Mouse (Mus musculus): ENCODE data around the gene Dctn2. TPM values are rescaled to one million over a fixed set of nuclear protein-coding genes. Genes with fewer than 3 reads are reported as not detected.
A peak's percentile ranks its signal among the peaks of the same experiment; 100 is the strongest.

The Dctn2 gene
- total RNA-seq (2021), result 100 to 1,000 TPM; 267 to 287 TPM

DNA sequence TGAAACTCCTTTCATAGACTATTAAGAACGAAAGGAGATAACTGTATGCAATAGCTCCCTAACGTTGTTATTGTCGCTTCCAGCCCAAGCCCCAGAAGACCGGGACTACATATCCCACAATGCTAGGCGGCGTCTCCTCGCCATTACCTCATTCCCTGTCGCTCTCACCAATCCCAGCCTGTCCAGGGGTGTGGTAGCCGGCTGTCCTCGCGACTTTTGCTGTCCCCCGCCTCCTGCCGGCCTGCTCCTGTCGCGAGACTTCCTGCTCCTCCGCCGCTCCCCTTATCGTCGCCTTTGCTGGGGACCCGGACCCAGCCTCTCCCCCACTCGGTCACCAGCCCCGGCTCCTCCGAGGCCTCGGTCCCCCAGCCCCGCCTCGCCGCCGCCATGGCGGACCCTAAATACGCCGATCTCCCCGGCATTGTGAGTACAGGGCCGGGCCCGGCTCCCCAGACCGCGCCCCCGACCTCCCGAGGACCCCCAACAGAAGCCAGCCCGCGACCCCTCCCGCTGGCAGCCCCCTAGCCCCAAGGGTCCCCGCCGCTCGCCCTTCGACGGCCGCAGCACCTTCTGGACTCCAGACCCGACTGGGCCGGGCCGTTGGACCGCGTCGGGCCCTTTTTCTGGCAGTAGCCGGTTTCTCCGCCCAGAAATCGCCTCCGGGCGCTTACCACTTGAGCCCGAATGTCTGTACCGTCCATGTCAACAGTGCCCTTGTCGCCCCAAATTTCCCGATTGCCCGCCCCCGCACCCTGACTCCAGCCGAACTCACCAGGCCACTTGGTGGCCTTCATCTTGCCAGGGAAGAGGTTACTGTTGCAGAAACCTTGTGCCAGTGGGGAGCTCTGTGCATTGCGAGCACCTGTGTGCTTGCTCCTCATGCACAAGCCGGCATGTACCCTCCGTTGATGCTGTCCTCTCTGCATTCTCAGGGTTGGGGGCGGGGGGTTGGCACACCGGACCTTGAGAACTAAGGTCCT is at the start of gene Dctn2:
Dctn2 (plus strand) TSS at position 257 of the 980 bp plus-strand sequence.
- intact Hi-C loops (cut with DNase I), result loop anchor here (2.0 kb wide), 1 partner anchor 22 kb away; the partner anchor contains the start of gene Mbd6
- DNase-seq (ENCODE audit: low spot score in 2 of 2), result peak; percentile 92 to 95

DNA sequence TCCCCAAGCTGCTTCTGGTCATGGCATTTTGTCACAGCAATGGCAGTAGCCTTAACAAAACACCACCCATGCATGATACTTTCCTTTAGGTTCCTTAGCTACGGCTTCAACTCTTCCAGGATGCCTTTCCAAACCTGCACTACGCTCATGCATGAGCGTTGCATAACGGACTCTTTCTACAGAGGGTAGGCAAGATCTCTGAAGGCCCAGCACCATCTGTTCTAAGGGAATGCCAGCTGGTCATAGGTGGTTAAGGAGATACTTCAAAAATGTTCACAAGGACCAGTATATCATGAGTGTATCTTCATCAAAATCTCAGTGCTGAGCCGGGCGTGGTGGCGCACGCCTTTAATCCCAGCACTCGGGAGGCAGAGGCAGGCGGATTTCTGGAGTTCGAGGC is 49.7 kb upstream of the Dctn2 start:
- intact Hi-C loops (cut with DNase I), result no loop called here
- no peak for DNase-seq (ENCODE audit: low spot score in 2 of 2)

DNA sequence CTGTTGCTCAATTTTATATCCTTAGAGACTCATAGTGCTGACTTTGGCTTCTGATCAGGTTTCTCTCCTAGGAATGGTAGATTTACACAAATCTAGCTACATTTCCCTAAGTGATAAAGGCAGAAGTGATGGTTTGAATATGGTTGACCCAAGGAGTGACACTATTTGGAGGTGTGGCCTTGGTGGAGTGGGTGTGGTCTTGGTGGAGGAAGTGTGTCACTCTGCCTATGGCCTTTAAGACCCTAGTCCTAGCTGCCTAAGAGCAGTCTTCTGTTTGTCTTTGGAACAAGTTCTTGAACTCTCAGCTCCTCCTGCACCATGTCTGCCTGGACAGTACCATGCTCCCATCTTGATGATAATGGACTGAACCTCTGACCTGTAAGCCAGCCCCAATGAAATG is 49.0 kb upstream of the Dctn2 start:
- intact Hi-C loops (cut with DNase I), result no loop called here
- DNase-seq (ENCODE audit: low spot score in 2 of 2), result no peak

DNA sequence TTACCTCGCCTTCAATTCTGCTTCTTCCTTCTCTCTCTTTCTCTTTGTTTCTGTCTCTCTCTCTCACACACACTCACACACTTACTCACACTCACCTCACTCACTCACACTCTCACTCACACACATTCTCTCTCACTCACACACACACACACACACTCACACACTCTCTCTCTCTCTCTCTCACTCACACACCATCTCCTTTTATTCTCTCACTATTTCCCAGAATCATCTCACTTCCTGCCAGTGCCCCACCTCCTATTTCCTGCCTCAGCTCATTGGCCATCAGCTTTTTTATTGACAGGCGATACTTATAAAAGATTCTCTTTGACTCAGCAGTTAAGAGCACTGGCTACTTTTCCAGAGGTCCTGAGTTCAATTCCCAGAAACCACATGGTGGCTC is 47.8 kb upstream of the Dctn2 start:
- intact Hi-C loops (cut with DNase I), result no loop called here
- DNase-seq (ENCODE audit: low spot score in 2 of 2), result no peak

DNA sequence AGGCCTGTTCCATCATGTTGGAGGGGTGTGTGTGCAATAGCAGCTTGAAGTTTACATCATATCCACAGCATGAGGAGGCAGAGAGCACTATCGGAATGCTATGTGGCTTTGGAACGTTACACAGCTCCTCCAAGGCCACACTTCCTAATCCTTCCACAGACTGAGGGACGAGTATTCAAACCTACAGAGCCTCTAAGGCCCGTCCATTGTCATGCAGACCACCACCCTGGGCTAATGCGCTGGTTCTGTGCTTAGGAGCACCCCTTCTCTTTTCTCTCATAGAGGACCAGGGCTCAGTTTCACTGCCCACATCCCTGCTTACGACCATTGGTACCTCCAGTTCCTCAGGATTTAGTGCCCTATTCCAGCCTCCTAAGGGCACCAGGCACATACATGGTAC is 41.0 kb upstream of the Dctn2 start:
- intact Hi-C loops (cut with DNase I), result loop anchor here (5.0 kb wide), 1 partner anchor 103 kb away; the partner anchor contains the start of gene Os9
- no peak for DNase-seq (ENCODE audit: low spot score in 2 of 2)

DNA sequence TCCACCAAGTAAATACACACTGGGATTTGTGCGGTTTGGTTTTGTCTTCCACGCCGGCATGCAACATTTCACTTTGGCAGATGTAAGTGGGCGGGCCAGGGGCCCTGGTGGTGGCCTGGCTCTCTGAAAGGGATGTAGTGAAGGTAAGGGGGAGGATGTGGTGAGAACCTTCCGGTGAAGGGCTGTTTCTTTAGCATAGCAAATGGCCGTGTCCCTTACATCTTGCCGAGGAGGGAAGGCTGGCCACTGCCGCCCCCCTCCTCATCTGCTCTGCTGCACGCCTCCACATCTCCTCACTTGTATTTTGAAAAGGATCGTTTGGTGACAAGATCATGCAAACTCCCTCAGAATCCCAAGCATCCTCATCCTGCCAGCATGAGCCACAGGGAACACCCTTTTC is 40.4 kb upstream of the Dctn2 start:
- intact Hi-C loops (cut with DNase I), result loop anchor here (5.0 kb wide), 1 partner anchor 103 kb away; the partner anchor contains the start of gene Os9
- DNase-seq (ENCODE audit: low spot score in 2 of 2), result peak; percentile 59 to 75

DNA sequence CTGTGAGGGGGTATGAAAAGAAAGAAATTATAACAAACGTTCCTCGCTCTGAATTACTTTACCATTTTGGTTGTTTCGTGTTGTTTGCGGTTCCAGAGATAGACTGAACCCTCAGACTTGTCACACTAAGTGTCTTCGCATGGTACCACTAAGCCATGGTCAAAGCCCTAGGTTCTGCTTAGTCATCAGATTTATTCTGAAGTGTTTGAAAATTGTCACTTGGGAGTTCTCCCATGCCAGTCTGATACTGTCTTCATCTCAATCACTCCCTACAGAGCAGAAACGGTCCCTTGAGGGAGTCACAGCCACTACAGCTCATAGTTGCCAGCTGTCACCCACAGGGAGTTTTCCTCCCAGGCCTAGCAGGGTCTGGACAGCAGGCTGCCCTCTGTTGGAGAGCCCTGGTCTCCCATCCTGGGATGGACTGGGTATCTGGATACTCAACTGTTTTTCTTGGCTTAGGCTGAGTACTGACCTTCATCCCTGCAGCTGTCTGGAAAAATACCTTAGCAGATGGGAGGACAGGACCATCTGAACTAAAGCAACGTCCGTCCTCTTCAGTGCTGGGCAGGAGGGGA is 39.8 kb upstream of the Dctn2 start:
- intact Hi-C loops (cut with DNase I), result loop anchor here (5.0 kb wide), 1 partner anchor 104 kb away; the partner anchor contains the start of gene Os9
- no peak for DNase-seq (ENCODE audit: low spot score in 2 of 2)

DNA sequence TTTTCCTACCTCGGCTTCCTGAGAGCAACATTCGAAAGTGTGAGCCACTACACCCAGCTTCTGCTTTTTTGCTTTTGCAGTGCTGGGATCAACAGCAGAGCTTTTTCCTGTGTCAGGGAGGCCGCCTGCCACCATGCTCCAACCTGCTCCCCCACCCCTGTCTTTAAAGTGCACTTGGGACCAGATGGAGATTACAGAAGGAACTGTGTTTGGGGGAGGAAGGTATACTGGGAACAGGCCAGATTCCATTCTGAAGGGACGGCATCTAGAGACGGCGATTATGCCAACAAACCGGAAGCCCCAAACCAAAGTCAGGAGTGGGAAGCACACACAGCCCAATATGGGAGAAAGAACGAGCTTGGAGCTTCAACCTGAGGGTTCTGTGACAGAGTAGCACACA is 39.0 kb upstream of the Dctn2 start:
- no peak for DNase-seq (ENCODE audit: low spot score in 2 of 2)
- intact Hi-C loops (cut with DNase I), result loop anchor here (5.0 kb wide), 1 partner anchor 105 kb away; the partner anchor contains the start of gene Os9

DNA sequence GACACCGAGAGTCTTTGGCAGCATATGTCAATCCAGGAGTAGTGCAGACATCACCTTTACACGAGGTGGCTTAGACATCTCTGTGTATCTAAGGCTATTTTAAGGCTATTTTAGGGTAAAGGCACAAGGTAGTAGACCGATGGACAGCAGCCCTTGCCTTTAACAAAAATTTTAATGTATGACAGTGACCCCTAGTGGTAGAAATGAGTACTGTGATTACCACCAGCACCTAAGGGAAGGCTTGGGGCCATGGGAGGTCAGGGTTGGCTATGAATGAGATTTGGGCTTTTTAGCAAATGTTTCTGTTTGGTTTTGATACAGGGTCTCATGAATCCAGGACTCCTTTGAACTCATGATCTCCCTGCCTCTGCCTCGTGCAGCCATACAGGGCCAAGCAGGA is 37.3 kb upstream of the Dctn2 start:
- peak; percentile 30 to 40 for DNase-seq (ENCODE audit: low spot score in 2 of 2)
- intact Hi-C loops (cut with DNase I), result loop anchor here (5.0 kb wide), 1 partner anchor 107 kb away; the partner anchor contains the start of gene Os9

DNA sequence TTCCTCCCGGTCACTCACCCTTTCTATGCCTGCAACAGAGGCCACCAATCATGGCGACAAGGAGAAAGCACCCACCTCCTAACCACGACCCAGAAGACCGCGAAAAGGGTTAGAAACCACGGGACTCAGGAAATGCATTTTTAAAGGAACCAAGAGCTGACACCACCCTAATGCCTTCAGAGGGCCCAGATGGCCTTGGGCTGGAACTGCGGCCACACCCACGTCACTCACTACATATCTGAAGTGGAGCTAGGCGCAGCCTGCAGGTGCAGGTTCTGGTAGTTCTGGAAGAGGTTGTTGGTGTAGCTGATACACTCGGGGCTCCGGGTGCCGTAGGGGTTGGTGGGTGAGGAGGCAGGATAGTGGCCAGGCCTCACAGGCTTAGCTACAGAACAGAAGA is 35.5 kb upstream of the Dctn2 start:
- intact Hi-C loops (cut with DNase I), result loop anchor here (2.0 kb wide), 1 partner anchor 54 kb away; no protein-coding TSS in a partner anchor

DNA sequence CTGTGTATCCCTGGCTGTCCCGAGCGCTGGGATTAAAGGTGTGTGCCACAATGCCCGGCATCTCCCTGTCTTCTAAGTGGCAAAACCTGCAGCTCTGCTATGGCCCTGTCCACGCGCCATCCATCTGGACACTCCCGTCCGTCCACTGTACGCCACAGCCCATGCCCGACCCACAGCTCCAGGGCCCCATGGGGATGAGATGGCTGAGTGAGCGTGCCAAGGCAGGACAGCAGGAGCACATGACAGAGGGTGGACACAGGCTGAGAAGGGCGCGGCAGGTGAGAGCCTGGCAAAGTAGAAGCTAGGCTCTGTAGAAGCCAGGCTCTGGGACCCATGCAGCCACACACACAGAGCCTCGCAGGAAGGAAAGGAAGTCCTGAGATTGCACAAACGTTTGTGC is 34.4 kb upstream of the Dctn2 start:
- intact Hi-C loops (cut with DNase I), result loop anchor here (2.0 kb wide), 1 partner anchor 55 kb away; no protein-coding TSS in a partner anchor
- no peak for DNase-seq (ENCODE audit: low spot score in 2 of 2)

More for the DNA sequence above, 35.5 kb upstream of the Dctn2 start:
- DNase-seq (ENCODE audit: low spot score in 2 of 2), result no peak

DNA sequence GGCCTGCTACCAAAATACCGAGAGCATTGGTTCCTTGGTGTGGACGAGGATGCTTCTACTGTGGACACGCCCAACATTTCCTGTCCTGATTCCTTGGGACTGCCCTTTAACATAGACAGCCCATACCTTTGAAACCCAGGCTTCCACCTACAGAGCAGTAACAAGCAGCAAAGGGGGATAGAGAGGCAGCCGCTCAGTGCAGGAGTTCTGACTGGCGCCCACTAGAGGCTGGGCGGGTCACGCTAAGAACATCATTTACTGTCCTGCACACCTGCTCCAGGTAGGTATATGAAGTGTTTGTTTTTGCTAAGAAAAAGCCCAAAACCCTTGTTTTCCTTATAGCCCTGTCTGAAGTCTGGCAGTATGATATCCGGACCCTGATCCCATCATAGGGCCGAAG is 33.0 kb upstream of the Dctn2 start:
- intact Hi-C loops (cut with DNase I), result no loop called here
- DNase-seq (ENCODE audit: low spot score in 2 of 2), result no peak

DNA sequence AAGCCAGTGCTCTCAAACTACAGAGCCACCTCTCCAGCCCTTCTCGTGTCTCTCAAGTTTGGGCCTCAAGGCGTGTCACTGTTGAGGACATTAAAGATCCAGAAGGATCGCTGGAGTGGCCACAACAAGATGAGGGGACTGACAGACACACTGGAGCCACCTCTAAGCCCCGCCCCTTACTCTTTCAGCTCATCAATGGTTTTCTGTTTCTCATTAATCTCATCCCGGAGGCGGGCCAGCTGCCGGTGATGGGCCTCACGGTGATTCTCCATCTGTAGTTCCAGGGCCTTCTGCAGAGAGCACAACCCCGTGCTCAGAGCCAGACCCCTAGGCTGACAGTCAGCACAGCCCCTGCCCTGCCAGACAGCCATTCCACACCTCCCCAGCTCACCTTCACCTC is 29.6 kb upstream of the Dctn2 start:
- no peak for DNase-seq (ENCODE audit: low spot score in 2 of 2)
- intact Hi-C loops (cut with DNase I), result no loop called here

DNA sequence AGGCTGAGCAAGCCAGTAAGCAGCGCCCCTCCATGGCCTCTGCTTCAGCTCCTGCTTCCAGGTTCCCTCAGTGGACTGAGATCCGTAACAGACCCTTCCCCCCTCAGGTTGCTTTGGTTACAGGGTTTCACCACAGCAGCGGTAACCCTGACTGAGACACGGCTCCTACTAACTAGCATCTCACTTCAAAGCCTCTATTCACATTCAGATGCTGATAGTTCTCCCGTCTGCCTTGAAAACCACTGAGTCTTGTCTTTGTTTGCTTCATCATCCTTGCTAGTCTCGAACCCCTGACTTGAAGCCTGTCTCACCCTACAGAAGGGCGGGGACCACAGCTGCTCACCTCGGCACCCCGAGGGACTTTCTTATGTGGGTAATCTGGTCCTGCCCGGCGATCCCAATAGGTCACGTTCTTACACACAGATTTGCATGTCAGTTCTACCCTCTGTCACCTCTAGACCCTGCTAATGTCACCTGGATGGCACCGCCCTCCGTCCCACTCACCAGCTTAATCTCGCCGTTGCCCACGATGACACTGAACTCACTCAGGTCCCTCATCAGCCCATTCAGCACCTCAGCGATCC is 27.8 kb upstream of the Dctn2 start:
- DNase-seq (ENCODE audit: low spot score in 2 of 2), result no peak
- intact Hi-C loops (cut with DNase I), result no loop called here

DNA sequence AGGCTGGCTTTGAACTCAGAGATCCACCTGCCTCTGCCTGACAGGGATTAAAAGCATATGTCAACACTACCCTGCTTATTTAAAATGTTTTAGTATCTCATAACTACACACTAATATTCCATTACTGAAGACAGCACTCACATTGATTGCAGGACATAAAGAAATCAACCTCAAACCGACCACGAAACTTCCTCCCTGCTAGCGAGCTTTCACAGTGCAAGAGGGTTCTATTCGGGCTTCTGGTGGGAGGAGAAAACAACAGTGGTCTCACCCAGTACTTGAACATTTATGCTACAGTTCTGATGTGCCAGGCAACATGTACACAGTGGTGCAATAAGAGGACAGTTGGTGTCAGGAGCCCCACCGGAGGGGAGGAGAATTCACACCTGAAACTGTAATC is 15.4 kb upstream of the Dctn2 start:
- intact Hi-C loops (cut with DNase I), result no loop called here
- DNase-seq (ENCODE audit: low spot score in 2 of 2), result no peak

DNA sequence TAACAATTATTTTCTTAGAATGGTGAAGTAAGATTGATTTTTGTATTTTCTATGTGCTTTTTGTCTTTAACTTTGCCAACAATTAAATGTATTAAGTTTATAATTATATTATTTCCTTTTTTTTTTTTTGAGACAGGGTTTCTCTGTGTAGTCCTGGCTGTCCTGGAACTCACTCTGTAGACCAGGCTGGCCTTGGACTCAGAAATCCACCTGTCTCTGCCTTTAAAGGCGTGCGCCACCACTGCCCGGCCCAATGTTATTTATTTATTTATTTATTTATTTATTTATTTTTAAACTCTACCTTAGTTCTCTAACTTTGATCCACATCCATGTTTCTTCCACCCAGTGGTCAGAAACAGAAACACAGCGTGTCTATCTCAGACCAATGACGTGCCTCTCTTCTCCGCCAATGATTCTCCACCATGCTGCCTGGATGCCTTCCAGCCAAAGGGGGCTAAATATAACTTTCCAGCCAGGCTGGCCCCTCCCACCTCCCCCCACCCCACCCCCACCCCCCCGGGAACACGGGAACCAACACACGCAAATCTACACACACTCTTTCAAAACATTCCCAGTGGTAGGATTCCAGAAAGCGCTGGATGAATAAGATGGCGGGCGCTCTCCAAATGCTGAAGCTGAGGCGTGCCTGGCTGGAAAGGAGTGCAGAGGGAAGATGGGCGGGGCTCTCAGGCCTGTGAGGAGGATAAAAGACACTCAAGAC is 10.4 kb upstream of the Dctn2 start:
- DNase-seq (ENCODE audit: low spot score in 2 of 2), result no peak

DNA sequence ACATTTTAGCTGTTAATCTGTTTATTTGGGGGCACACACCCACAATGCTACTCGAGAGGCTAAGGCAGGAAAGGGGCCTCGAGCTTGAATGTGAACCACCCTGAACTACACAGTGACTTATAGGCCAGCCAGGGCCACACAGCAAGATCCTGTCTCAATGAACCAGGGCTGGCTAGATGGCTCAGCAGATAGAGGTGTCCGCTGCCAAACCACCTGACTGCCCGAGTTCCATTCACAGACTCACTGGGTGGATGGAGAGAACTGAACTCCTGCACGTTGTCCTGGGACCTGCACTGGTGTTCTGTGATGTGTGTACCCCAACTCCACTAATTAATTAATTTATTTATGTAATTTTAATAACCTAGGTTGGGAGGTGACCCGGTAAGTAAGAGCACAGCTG is 8.4 kb upstream of the Dctn2 start:
- DNase-seq (ENCODE audit: low spot score in 2 of 2), result no peak
- intact Hi-C loops (cut with DNase I), result no loop called here

More for the DNA sequence above, 10.4 kb upstream of the Dctn2 start:
- intact Hi-C loops (cut with DNase I), result no loop called here

DNA sequence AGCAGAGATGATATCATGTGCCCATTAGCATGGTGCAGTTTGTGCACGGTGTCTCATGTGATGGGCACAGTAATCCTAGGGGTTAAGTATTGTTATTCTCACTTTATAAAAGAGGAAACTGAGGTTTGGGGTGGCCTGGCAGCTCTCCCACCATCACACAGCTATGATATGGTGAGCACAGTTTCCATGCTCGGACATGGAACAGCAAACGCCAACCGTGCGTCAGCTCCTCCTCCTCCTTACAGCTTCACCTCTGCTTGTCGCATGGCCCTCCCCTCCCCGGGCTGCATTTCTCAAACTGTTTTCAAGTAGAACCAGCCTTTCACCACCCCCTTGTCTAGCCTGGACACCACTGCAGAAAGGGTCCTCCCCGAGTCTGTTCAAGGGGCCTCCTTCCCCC is 7.7 kb upstream of the Dctn2 start:
- DNase-seq (ENCODE audit: low spot score in 2 of 2), result no peak
- intact Hi-C loops (cut with DNase I), result no loop called here

DNA sequence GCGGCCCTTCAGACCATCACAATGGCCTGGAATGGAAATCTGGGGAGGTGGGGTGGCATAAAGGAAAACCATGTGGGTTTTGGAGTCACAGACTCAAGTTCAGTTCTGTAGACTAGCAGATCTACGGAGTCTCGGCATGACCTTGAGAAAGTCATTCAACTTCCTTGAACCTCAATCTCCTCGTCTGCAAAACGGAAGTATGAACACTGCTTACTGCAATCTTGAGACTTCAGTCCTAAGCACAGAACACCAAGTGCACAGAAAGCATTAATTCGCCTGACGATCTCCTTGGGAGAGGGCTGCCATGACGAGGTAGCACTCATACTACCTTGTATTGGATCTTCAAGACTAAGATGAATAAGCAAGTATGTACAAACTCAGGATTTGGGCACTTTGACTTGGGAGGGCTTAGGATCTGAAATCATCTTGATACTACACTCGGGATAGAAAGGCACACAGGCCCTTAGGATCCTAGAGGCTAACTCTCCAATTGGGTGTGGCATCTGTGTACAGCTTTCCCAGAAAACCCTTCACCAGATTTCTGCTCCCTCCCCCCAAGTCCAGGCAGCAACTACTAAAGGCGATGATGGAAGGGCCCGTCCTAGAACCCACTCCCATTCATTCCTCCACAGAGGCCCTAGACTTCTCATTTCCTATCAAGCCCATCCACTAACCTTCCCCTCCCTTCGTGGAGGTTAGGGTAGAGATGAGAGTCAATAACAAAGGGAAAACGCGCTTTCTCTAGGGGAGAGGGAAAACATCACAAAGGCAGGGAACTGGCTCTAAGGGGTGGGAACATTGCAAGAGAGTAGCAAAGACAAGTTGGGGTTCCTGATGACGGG is 4.2 kb upstream of the Dctn2 start:
- no peak for DNase-seq (ENCODE audit: low spot score in 2 of 2)
- intact Hi-C loops (cut with DNase I), result no loop called here

All from left cerebral cortex, postnatal 36 days (tissue).